Mouse (Mus musculus) MEL (cell line): Measurements from ENCODE around the gene Klhl25. TPM values are rescaled to one million over a fixed set of nuclear protein-coding genes. Genes with fewer than 3 reads are reported as not detected.

Experiments used
- DNase-seq: peaks from one replicate; pipeline ENCODE4 v3.0.0; 2011; ENCODE audit warnings: low read depth, low spot score
- H3K27ac ChIP-seq: 2 replicates; pipeline ENCODE4 v1.5.1; 2012; ENCODE audit warnings: low read depth, mild to moderate bottlenecking, control low read depth, low read length, moderate library complexity; ENCODE audit not compliant: control insufficient read depth
- H3K27me3 ChIP-seq, 2 experiments: fragments of 150-350 bp in 1 of 2; sonication (generic) in 1 of 2; 2 replicates each; pipeline ENCODE4 v1.6.1; 2012; ENCODE audit warnings: low read length in 2 of 2, mild to moderate bottlenecking in 2 of 2, improper control_type of control experiment in 1 of 2, moderate library complexity in 1 of 2; ENCODE audit not compliant: insufficient read depth in 2 of 2, control insufficient read depth in 1 of 2
- H3K36me3 ChIP-seq, 2 experiments: 2 replicates each; pipeline ENCODE4 v1.6.1; 2012 to 2014; ENCODE audit warnings: low read length in 2 of 2, improper control_type of control experiment in 1 of 2, inconsistent platforms in 1 of 2, mild to moderate bottlenecking in 1 of 2; ENCODE audit not compliant: insufficient read depth in 2 of 2, control insufficient read depth in 1 of 2
- H3K4me1 ChIP-seq, 2 experiments: fragments of 150-350 bp in 1 of 2; sonication (generic) in 1 of 2; 2 replicates each; pipeline ENCODE4 v1.6.1; 2012; ENCODE audit warnings: low read length in 2 of 2, improper control_type of control experiment in 1 of 2, mild to moderate bottlenecking in 1 of 2; ENCODE audit not compliant: insufficient read depth in 2 of 2, control insufficient read depth in 1 of 2
- H3K4me3 ChIP-seq, 2 experiments: fragments of 150-350 bp in 1 of 2; sonication (generic) in 1 of 2; 2 replicates each; pipeline ENCODE4 v1.5.1; 2012; ENCODE audit warnings: low read depth in 2 of 2, low read length in 2 of 2, mild to moderate bottlenecking in 2 of 2, moderate library complexity in 2 of 2, control low read depth in 1 of 2, improper control_type of control experiment in 1 of 2; ENCODE audit not compliant: control insufficient read depth in 1 of 2, insufficient read depth in 1 of 2
- H3K79me2 ChIP-seq: 2 replicates; pipeline ENCODE4 v1.6.1; 2012; ENCODE audit warnings: mild to moderate bottlenecking, low read length, moderate library complexity; ENCODE audit not compliant: control insufficient read depth, poor library complexity, insufficient read depth
- H3K9ac ChIP-seq: 2 replicates; pipeline ENCODE4 v1.6.1; 2012; ENCODE audit warnings: low read depth, mild to moderate bottlenecking, control low read depth, low read length, moderate library complexity; ENCODE audit not compliant: control insufficient read depth, poor library complexity, severe bottlenecking
- H3K9me3 ChIP-seq: fragments of 150-350 bp; sonication (generic); replicated peaks from 2 replicates; pipeline ENCODE4 v1.6.1; 2012; ENCODE audit warnings: mild to moderate bottlenecking, low read length, improper control_type of control experiment, moderate library complexity; ENCODE audit not compliant: insufficient read depth
- BHLHE40 ChIP-seq: IDR thresholded peaks from 2 replicates; pipeline ENCODE4 v1.6.1; 2012; ENCODE audit warnings: low read depth, mild to moderate bottlenecking, inconsistent platforms, low read length, improper control_type of control experiment, borderline replicate concordance
- CHD1 ChIP-seq: IDR thresholded peaks from 2 replicates; pipeline ENCODE4 v1.6.1; 2012; ENCODE audit warnings: low read depth, mild to moderate bottlenecking, inconsistent platforms, low read length, improper control_type of control experiment
- CHD2 ChIP-seq: IDR thresholded peaks from 2 replicates; pipeline ENCODE4 v1.6.1; 2011; ENCODE audit warnings: low read length, improper control_type of control experiment
- ELF1 ChIP-seq: IDR thresholded peaks from 2 replicates; pipeline ENCODE4 v1.6.1; 2014; ENCODE audit warnings: low read depth, mild to moderate bottlenecking, inconsistent platforms, low read length, improper control_type of control experiment, moderate library complexity
- EP300 ChIP-seq, 2 experiments: IDR thresholded peaks; 2 replicates each; pipeline ENCODE4 v1.6.1; 2011; ENCODE audit warnings: improper control_type of control experiment in 2 of 2, low read length in 2 of 2, low read depth in 1 of 2, mild to moderate bottlenecking in 1 of 2
- ETS1 ChIP-seq: IDR thresholded peaks from 2 replicates; pipeline ENCODE4 v1.6.1; 2012; ENCODE audit warnings: low read depth, mild to moderate bottlenecking, inconsistent platforms, low read length, improper control_type of control experiment, moderate library complexity
- GABPA ChIP-seq: IDR thresholded peaks from 2 replicates; pipeline ENCODE4 v1.6.1; 2012; ENCODE audit warnings: low read depth, mild to moderate bottlenecking, inconsistent platforms, low read length, improper control_type of control experiment, moderate library complexity
- GATA1 ChIP-seq: IDR thresholded peaks from 2 replicates; pipeline ENCODE4 v1.6.1; 2011; ENCODE audit warnings: low read depth, low read length, improper control_type of control experiment
- HCFC1 ChIP-seq: IDR thresholded peaks from 2 replicates; pipeline ENCODE4 v1.6.1; 2012; ENCODE audit warnings: low read depth, mild to moderate bottlenecking, inconsistent platforms, low read length, improper control_type of control experiment, moderate library complexity
- JUND ChIP-seq: IDR thresholded peaks from 2 replicates; pipeline ENCODE4 v1.6.1; 2011; ENCODE audit warnings: low read depth, mild to moderate bottlenecking, improper control_type of control experiment, low read length
- MAFK ChIP-seq: IDR thresholded peaks from 2 replicates; pipeline ENCODE4 v1.6.1; 2011; ENCODE audit warnings: low read depth, mild to moderate bottlenecking, low read length, improper control_type of control experiment, borderline replicate concordance
- MAZ ChIP-seq: IDR thresholded peaks from 2 replicates; pipeline ENCODE4 v1.6.1; 2012; ENCODE audit warnings: low read depth, mild to moderate bottlenecking, inconsistent platforms, low read length, improper control_type of control experiment
- MXI1 ChIP-seq: IDR thresholded peaks from 2 replicates; pipeline ENCODE4 v1.6.1; 2011; ENCODE audit warnings: mild to moderate bottlenecking, low read depth, low read length, improper control_type of control experiment
- MYB ChIP-seq: IDR thresholded peaks from 2 replicates; pipeline ENCODE4 v1.6.1; 2011; ENCODE audit warnings: mild to moderate bottlenecking, low read depth, low read length, improper control_type of control experiment
- NELFE ChIP-seq: IDR thresholded peaks from 2 replicates; pipeline ENCODE4 v1.6.1; 2011; ENCODE audit warnings: low read depth, low read length, improper control_type of control experiment
- NRF1 ChIP-seq: IDR thresholded peaks from 2 replicates; pipeline ENCODE4 v1.6.1; 2014; ENCODE audit warnings: low read depth, mild to moderate bottlenecking, inconsistent platforms, low read length, improper control_type of control experiment, moderate library complexity; ENCODE audit not compliant: poor library complexity, insufficient read depth, severe bottlenecking
- POLR2A ChIP-seq, 2 experiments: IDR thresholded peaks; 2 replicates each; pipeline ENCODE4 v1.6.1; 2011 to 2012; ENCODE audit warnings: low read length in 2 of 2, mild to moderate bottlenecking in 2 of 2, control low read depth in 1 of 2, improper control_type of control experiment in 1 of 2, low read depth in 1 of 2, moderate library complexity in 1 of 2; ENCODE audit not compliant: control insufficient read depth in 1 of 2, insufficient read depth in 1 of 2, poor library complexity in 1 of 2
- POLR2AphosphoS2 ChIP-seq: IDR thresholded peaks from 2 replicates; pipeline ENCODE4 v1.6.1; 2011; ENCODE audit warnings: low read length, improper control_type of control experiment
- POLR2AphosphoS5 ChIP-seq: IDR thresholded peaks from 2 replicates; pipeline ENCODE4 v1.6.1; 2012; ENCODE audit warnings: low read depth, borderline replicate concordance, mild to moderate bottlenecking, inconsistent platforms, low read length, moderate library complexity, mixed read lengths
- RAD21 ChIP-seq: IDR thresholded peaks from 2 replicates; pipeline ENCODE4 v1.6.1; 2011; ENCODE audit warnings: mild to moderate bottlenecking, low read depth, low read length, improper control_type of control experiment
- RCOR1 ChIP-seq: IDR thresholded peaks from 2 replicates; pipeline ENCODE4 v1.6.1; 2012; ENCODE audit warnings: low read depth, mild to moderate bottlenecking, inconsistent platforms, low read length, improper control_type of control experiment
- SMC3 ChIP-seq: IDR thresholded peaks from 2 replicates; pipeline ENCODE4 v1.6.1; 2011; ENCODE audit warnings: low read depth, low read length, improper control_type of control experiment
- TCF12 ChIP-seq: IDR thresholded peaks from 2 replicates; pipeline ENCODE4 v1.6.1; 2014; ENCODE audit warnings: low read depth, mild to moderate bottlenecking, inconsistent platforms, low read length, improper control_type of control experiment, moderate library complexity
- UBTF ChIP-seq: IDR thresholded peaks from 2 replicates; pipeline ENCODE4 v1.6.1; 2012; ENCODE audit warnings: low read depth, mild to moderate bottlenecking, inconsistent platforms, low read length, improper control_type of control experiment, moderate library complexity, borderline replicate concordance; ENCODE audit not compliant: insufficient read depth
- USF1 ChIP-seq: IDR thresholded peaks from 2 replicates; pipeline ENCODE4 v1.6.1; 2014; ENCODE audit warnings: low read depth, mild to moderate bottlenecking, inconsistent platforms, low read length, improper control_type of control experiment, moderate library complexity
- ZC3H11A ChIP-seq: IDR thresholded peaks from 2 replicates; pipeline ENCODE4 v1.6.1; 2012; ENCODE audit warnings: low read depth, mild to moderate bottlenecking, inconsistent platforms, low read length, improper control_type of control experiment
- ZMIZ1 ChIP-seq: IDR thresholded peaks from 2 replicates; pipeline ENCODE4 v1.6.1; 2012; ENCODE audit warnings: low read depth, mild to moderate bottlenecking, inconsistent platforms, low read length, improper control_type of control experiment, moderate library complexity
- polyA plus RNA-seq, 2 experiments: library from polyadenylated mRNA; stranded (reverse) in 1 of 2; unstranded in 1 of 2; fragments of >175 nt in 1 of 2; fragments of >200 nt in 1 of 2; gene quantifications; 2 replicates each; pipeline versions ENCODE4 v1.2.1 to v1.2.4; 2012; ENCODE audit warnings: low replicate concordance in 2 of 2, low read depth in 1 of 2; ENCODE audit not compliant: insufficient read length in 2 of 2, insufficient read depth in 1 of 2, missing spikeins in 1 of 2
- total RNA-seq: library from RNA; depleted of rRNA; stranded (reverse); fragments of 300-350 nt; gene quantifications from 2 replicates; pipeline ENCODE4 v1.2.3, GENCODE M21; 2012

The Klhl25 gene
- total and polyA plus RNA-seq, 3 experiments = 7.4 to 11.4 TPM; not detected in 1

DNA sequence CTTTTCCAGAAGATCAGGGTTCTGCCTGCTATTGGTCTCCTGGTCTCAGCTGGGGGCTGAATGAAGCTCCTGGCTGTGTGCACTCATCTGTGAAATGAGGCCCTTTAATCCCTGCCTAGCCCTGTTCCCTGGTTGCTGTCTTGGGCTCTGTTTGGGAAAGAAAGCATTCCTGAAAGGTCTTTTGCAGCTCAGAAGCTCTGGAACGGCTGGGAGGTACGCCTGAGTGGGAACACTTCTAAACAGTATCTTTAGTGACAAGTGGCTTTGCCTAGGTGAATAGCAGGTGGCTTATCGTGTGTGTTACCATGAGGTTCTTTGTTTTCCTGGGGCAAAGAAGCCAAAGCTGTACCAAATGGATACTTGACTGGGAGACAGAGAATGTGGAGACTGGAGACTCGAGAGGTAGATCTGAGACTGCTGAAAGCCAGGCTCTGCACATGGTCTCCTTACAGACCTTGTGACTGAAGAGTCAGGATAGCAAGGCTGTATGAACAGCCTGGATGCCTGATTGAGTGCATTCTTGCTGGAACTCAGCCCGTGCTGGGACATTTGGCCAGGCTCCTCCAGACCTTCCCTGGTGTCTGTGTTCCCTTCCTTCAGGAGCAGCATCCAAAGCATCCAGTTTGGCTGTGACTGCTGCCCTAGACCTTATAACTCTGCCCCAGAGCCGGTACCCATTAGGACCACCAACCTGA is 6.3 kb downstream of the Klhl25 start:
- no peaks in the 10 kb centered on the region for H3K27me3 ChIP-seq
- TF ChIP-seq CHD2 (no peak), RAD21 (no peak), TCF12 (no peak), ZC3H11A (no peak), USF1 (no peak), ZMIZ1 (no peak), CHD1 (no peak), MYB (no peak), GATA1 (no peak), MXI1 (no peak), UBTF (no peak), POLR2A (IDR thresholded peaks at IDR 0.05; ENCODE audit: control insufficient read depth in 1 of 2, insufficient read depth in 1 of 2, low read depth in 1 of 2, low read length in 2 of 2, poor library complexity in 1 of 2) (no peak), NELFE (no peak), MAFK (no peak), SMC3 (no peak), HCFC1 (no peak), ELF1 (no peak), MAZ (no peak), POLR2AphosphoS2 (no peak), BHLHE40 (no peak)
- TF ChIP-seq, all 39 proteins: peak for 0
- no peak overlapping the region for H3K27ac ChIP-seq
- no peaks in the 10 kb centered on the region for H3K9me3 ChIP-seq
- H3K79me2 ChIP-seq = 0 out of 2 replicates have a peak, but pooled peaks cover 2% of the 10 kb centered on the region
- no peaks in the 10 kb centered on the region for H3K36me3 ChIP-seq
- DNase-seq = no peak
- no peak overlapping the region for H3K9ac ChIP-seq
- no peak overlapping the region for H3K4me3 ChIP-seq
- peaks cover 0 to under 1% of the 10 kb centered on the region in 2 experiments; a peak in 1 of 4 replicates for H3K4me1 ChIP-seq

DNA sequence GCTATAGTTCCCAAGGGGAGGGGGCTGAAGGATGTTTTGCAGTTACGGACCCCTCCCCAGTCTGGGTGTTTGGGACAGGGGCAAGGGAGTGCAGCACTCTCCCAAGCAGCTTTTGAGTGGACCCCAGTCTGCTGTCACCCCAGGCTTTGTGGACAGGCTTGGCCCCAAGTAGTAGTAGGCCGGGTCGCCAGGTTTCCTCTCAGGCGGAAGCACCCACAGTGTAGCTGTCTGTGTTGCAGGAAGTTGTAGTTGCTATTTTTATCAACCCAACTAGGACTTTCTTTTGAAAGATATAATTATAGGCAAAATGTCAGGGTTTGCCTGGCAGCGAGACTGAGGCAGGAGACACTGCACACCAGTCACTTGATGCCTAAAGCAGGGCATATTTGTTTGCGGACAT is 6.9 kb downstream of the Klhl25 start:
- DNase-seq = no peak
- Histone ChIP-seq H3K79me2 (no peaks in the 10 kb centered on the region), H3K4me1 (no peaks in the 10 kb centered on the region), H3K9me3 (no peaks in the 10 kb centered on the region), H3K27me3 (no peaks in the 10 kb centered on the region), H3K27ac (no peak overlapping the region), H3K4me3 (no peak overlapping the region), H3K36me3 (no peaks in the 10 kb centered on the region), H3K9ac (no peak overlapping the region)
- no peak for TF ChIP-seq MAFK
- no peak for TF ChIP-seq GABPA
- TF ChIP-seq MAZ = no peak
- no peak for TF ChIP-seq BHLHE40
- TF ChIP-seq POLR2AphosphoS5 = no peak
- TF ChIP-seq ZMIZ1 = no peak
- no peak for TF ChIP-seq EP300 (IDR thresholded peaks at IDR 0.05; ENCODE audit: low read depth in 1 of 2, low read length in 2 of 2)
- no peak for TF ChIP-seq NELFE
- no peak for TF ChIP-seq ETS1
- TF ChIP-seq NRF1 = no peak
- TF ChIP-seq CHD2 = no peak
- TF ChIP-seq USF1 = no peak
- no peak for TF ChIP-seq RCOR1
- TF ChIP-seq ELF1 = no peak
- no peak for TF ChIP-seq RAD21
- TF ChIP-seq JUND = no peak
- no peak for TF ChIP-seq SMC3
